Mouse (Mus musculus): Measurements from ENCODE around the gene Hoxc4.

Hoxc4 gene

DNA sequence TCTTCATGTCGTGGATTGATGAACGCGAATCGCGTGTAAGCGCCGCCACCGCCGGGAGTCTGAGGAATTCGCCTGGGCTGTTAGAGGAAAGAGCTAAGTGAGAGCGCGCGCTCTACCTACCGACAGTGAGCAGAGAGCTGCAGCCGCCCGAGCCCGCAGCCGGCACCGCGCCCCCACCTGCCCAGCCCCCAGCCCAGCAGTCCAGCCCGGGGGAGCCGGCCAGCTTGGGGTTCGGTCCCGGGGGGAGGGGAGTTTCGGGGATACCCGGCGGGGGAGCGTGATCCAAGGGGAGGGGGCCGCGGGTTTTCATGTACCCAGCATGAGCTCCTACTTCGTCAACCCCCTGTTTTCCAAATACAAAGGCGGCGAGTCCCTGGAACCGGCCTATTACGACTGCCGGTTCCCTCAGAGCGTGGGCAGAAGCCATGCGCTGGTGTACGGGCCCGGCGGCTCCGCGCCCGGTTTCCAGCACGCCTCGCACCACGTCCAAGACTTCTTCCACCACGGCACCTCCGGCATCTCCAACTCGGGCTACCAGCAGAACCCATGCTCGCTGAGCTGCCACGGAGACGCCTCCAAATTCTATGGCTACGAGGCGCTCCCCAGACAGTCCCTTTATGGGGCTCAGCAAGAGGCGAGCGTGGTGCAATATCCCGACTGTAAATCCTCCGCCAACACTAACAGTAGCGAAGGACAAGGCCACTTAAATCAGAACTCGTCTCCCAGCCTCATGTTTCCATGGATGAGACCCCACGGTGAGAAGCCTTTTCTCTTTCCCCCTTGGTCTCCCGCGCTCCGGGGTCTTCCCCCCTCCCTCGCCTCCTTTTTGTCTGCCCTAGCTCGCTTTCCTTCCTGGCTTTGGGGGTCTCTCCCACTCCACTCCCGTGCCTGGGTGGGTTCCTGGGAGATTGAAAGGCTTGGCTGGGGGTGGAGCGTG is 28.0 kb upstream of the Hoxc4 start, which contains the start of gene Hoxc8:
TSS of gene Hoxc8 (plus strand) at position 147 of the 937 bp plus-strand sequence.
- DNase-seq: peak in 1 of 2 experiments; percentile 72

DNA sequence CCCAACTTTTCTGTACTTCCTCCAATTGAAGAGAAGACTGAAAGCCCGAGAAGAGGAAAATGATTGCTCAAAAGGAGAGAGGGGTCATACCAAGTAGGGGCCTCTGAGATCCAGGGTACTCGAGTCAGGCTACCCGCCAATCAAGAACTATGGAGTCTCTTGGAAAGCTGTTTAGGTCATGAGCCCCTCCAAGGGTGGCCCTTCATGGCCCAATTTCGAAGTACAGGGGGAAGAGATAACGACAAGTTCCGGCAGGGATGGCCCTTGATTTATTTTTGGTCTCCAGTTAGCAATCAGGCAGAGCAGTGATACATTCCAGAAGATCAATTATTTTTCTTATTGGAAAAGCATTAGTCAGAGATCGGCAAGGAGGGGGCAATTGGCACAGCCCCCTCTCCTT is 27.0 kb upstream of the Hoxc4 start:
- no peak for DNase-seq

DNA sequence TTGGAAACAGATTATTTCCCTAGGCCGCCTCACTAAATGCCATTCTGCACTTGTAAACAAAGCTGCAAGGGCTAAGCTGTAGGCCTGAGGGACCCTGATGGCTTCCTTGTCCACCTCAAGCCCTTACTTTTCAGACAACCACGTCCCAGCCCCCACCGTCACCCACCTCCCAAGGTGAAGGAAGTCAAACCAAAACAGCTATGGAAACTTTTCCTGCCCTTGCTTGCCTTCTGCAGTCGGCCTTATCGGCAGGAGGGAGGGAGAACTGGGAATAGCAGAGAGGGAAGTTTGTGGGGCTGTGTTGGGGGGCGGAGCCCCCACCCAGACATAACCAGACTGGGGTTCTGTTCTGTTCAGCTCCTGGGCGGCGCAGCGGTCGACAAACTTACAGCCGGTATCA is 26.5 kb upstream of the Hoxc4 start:
- DNase-seq: no peak

DNA sequence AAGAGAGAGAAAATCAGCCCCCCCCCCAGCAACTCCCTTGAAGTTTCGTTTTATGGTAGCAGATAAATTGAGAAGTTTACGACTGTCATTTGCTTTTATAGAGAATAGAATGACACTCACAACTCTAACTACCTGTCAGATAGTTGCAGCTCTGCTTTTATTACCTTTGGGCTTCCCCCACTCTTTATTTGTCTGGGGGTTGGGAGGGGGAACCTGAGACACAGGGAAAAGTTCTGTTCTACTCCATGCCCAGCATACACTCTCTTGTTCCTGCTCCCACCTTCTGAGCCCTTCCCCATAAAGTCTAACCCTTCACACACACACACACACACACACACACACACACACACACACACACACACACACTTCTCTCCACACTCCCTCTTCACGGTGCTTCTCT is 25.9 kb upstream of the Hoxc4 start:
- DNase-seq: no peak

DNA sequence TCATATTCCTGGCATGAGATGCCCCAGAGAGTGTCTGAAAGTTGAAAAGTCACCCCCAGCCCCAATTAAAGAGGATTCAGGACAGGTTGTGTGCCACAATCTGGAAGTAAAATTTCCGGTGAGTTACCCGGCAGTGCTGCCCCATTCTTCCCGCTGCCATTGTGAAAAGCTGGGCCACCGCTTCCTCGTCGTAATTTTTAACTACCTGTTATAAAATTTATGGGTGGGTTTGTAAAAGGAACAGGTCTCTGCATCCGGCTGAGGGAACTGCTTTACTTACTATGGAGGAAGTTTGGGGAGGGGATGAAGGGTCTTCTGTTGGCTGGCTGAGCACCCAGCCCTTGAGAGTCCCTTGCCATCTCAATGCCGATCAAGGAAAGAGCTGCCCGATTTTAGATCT is 22.2 kb upstream of the Hoxc4 start:
- peak in 1 of 2 experiments; percentile 12 for DNase-seq

DNA sequence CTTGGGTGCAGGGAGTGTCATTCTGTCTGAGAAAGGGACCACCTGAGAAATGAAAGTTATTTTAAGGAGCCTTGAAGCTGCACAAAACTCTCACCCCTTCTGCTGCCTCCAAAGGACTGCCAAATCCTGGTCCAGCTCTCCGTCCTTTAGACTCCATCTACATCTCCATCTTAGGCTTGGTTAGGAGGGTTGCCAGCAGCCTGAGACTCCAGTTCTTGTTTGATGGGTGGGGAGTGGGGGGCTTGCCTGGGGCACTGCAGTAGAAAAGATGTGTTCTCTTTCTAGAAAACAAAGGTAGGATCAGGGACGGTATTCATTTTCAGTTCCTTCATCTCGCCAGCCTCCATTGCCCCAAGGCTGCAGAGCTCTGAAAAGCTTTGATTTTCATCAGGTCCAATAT is 21.3 kb upstream of the Hoxc4 start:
- DNase-seq: peak in 1 of 2 experiments; percentile 39

DNA sequence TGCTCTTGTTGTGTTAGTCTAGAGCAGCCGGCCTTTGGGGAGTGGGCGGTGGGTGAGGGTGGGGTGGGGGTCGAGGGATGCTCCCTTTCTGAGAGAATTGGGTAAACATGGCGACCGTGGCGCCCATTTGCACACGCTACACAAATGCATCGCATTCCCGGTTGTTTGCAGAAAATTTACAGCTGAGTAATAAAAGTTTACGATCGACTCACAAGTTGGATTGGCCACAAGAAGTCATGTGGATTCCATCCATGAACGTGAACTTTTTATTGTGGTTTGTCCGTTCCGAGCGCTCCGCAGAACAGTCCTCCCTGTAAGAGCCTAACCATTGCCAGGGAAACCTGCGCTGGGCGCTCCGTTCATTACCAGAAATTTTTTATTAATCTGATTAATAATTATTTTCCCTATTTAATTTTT is 20.8 kb upstream of the Hoxc4 start, which contains the start of gene Hoxc6:
TSS of gene Hoxc6 (plus strand) at position 319 of the 417 bp plus-strand sequence.
- peak; percentile 67 to 72 for DNase-seq

DNA sequence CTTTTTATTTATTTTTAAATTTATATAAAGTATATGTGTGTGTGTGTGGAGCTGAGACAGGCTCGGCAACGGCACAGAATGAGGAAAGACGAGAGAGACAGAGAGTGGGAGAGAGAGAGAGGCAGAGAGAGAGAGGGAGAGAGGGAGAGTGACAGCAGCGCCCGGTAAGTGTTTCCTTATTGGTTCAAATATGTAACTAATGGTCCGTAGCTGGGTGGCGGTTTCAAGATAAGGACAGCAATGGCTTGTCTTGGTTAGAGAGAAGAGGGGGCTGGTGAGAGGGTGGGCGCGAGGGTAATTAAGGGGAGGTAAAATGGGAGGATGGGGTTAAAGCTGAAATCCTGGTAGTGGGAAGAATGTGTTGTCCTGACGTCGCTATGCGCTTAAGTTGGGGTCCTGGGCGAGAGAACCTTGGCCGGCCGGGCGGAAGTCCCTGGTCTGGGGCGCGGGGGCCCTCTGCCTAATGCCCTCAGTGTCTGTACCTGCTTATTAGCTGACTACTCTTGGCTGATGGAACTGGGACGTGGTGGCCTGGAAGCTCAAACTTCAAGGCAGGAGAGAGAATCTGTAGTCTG is 20.0 kb upstream of the Hoxc4 start:
- DNase-seq: no peak

DNA sequence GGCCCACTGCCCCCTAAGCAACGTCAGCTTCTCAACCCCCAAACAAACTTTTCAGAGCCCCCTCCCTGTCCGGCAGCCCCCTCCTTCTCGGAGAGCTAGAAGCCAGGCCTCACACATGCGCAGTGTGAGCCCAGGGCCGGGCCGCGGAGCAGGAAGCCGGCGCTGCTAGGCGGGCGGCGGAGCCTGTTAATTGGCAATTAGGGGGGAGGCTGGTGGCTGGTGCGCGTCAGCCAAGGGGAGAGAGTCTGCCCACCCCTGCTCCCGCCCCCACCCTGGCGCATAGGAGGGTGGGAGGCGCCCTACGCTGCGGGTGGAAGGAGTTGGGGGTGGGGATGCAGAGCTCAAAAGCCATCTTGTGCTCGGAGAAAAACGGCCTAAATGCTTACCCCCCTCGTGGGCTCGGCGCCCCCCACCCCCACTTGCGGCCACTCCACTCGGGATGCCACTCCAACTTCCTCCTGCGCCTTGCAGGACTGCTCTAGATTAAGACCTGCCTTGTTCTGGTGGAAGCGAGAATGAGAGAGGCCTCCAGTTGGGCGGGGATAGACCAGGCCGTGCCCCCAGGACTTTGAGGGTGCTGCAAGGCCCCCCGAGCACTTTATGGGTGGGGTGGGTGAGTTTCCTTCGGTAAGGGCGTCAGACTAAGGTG is 19.4 kb upstream of the Hoxc4 start:
- peak; percentile 90 to 96 for DNase-seq

DNA sequence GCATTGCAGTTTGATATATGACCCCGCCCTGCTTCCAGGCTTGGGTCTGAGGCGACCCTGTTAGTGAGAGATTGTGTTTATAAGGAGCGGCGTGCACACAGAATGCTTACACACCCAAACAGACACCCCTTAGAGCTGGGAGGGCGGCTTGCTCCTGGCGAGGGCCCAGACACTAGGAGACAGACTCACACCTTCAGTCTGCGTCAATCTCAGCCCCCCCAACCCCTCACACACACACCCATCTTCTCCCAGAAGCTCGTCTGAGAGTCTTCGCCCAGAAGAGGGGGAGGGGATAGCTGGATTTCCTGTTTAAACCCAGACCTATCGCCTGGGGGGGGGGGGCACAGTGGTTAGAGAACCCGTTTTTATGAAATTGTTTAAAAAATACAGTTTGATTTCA is 18.8 kb upstream of the Hoxc4 start:
- DNase-seq: peak in 1 of 2 experiments; percentile 63

DNA sequence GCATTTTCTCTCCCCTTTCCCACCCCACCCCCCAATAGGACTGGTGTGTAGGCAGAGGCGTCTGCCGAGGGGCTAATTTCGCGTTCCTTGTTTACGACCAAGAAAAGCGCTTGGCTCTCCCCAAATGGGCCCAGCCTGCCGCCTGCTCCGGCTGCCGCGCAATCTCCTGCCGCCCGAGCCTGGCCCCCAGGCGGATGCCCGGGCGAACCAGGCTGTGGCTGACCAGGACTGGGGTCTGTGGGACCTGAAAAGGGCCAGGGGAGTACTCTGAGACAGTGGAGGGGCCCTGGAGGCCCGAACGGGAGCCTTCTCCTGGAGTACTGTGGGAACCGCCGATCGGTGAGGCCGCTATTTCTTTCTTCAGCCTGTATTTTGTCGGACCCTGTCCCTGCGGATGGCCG is 18.2 kb upstream of the Hoxc4 start:
- DNase-seq: no peak

DNA sequence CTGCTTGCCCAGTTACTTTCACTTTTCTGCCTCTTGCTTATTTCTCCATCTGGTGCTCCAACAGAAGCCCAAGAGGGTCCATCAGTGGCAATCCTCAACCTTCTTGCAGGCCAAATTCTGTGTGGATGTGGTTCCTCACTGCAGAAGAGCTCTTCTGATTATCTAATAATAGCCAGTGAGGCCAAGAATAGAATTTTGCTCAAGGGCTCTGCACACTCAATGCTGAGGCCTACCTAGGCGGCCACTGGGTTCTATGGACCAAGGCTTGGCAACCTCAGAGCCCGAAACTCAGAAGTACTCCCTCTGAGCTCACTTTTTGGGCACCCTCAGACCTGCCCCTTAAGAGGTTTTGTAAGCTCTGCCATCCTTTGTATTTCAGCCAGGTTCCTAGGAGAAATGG is 17.4 kb upstream of the Hoxc4 start:
- no peak for DNase-seq

DNA sequence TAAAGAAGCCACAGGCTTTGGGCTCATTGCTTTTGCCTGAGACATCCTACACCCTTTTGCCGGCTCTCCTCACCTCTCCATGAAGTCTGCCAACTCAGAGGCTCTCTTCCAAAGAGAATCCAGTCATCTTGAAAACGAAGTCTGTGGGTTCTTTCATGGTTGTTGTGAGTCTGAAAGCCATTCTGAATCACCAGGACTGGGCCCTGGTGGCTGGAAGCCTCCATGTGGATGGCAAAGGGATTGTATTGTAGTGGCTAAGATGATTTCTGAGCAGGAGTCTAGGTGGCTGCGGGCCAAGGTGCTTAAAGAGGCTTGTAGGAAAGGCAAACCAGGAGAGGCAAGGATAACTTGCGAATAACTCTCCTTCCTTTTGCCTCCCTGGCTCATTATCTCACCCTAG is 16.6 kb upstream of the Hoxc4 start:
- DNase-seq: peak; percentile 66 to 71

DNA sequence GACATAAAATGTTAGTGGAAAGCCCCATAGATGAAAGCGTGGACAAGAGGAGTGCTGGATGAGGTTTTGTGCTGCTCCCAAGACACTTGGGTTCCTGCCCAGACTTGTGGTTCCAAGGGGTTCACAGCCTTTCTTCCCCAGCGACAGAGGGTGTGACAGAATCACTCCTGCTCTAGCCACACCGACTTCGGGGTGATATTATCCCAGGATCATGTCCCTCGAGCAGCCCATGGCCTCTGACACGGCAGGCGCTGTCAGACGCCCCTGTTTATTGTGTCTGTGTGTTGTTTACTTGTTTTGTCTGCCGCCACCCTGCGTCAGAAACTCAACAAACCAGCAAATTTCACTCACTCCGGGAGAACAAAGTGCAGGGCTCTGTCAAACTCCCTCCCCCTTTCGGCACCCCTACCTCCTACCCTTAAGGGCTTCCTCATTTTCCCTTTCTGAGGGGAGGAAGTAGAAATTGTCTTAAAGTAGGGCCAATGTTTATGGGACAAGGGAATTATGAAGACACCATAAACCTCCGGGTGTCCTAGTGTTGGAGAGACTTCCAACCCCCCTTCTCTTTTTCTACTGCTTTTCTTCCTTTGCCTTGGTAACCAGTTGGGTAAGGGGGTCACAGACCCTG is 15.8 kb upstream of the Hoxc4 start:
- DNase-seq: peak in 1 of 2 experiments; percentile 36

DNA sequence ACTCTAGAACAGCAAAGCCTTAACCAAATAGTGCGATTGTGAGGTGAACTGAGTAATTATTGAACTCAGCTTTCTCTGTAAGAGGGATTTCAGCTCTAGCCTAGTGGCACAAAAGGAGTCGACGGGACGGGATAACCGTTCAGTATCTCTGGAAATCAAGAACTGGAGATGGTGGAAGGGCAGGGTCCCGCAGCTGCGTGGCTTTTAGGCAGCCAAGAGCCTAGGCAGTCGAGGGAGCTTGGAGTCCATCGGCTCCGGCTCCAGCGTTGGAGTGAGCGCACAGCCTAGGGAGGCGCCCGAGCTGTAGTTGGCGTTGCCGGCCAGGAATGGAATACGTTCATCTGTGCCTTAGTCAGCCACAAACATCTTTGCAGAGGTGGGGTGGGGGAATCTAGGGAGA is 13.4 kb upstream of the Hoxc4 start:
- DNase-seq: peak in 1 of 2 experiments; percentile 56

DNA sequence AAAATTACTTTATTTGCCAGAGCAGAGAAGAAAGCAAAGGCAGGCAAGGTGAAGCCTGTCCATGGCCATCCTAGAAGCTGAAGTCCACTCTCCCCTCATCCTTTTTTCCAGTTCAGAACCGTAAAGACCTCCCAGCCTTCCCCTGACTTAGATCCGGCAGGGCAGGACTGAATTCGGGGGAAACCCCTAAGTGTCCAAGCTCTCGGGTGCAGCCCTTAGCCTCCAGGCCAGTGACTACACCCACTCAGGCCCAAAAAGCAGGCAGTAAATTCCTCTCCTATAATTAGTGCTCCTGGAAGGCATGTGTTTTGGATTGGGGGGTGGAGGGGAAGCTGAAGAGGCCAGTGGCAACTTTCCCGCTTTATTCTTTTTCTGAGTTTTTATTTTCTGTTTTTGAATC is 12.9 kb upstream of the Hoxc4 start:
- DNase-seq: peak in 1 of 2 experiments; percentile 37

DNA sequence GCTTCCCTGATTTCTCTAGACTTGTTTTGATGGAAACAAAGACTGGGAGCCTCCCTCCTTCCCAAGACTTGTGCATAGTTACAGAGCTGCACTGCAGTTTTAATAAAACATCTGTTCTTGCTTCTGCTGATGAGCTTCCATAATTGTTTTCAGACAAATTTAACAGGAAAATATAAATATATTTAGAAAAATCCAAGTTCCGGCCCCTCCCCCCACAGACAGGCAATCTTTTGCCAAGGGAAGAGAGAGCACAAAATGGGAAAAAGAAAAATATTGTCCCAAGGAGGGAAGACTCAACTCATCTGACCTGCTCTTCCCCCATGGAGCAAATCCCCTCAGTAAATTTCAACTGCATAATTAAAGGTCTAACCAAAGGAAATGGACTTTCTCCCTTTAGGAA is 12.4 kb upstream of the Hoxc4 start:
- DNase-seq: peak in 1 of 2 experiments; percentile 17

DNA sequence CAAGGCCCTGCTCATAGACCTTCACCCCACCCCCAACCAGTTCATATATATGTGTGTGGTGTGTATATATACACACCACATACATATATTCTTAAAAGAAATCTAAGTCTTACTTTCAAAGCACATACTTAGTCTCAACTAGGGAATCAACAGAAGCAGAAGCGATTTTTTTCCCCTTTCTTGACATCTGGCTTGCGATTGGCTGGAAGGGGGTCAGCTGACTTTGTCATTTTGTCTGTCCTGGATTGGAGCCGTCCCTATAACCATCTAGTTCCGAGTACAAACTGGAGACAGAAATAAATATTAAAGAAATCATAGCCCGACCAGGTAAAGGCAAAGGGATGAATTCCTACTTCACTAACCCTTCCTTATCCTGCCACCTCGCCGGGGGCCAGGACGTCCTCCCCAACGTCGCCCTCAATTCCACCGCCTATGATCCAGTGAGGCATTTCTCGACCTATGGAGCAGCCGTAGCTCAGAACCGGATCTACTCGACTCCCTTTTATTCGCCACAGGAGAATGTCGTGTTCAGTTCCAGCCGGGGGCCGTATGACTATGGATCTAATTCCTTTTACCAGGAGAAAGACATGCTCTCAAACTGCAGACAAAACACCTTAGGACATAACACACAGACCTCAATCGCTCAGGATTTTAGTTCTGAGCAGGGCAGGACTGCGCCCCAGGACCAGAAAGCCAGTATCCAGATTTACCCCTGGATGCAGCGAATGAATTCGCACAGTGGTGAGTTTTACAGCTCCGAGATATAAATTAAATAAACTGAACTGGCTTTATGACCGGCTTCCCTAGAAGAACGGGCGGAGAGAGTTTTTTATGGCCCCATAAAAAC is 9.2 kb upstream of the Hoxc4 start:
- DNase-seq: peak in 1 of 2 experiments; percentile 56

DNA sequence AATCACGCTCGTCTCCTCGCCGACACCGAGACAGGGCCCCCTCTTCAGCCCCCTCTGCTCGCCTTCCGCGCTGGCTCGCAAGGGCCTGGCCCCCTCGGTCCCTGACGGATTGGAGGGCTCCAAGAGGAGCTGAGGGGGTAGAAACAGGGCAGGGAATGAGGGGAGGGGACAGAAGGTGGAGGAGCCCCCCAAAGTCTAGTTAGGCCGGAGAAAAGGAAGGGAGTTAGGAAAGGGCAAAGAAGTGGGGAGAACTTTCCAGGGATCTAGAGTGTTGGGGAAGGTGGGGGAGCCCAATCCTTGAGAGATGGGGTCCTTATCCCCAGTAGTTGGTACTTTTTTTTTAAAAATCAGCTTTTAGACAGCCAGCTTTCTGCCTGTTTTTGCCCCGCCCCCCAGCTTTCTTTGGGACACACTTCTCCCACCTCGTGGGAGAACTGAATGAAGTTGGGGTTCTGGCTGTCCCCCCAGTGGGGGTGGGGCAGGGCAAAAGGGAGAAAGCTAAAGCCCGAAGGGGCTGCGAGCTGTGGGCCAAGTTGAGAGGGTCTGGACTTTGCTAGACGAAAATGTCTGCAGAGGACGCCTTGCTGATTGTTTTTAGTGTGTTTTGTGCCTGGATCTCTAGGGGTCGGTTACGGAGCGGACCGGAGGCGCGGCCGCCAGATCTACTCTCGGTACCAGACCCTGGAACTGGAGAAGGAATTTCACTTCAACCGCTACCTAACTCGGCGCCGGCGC is 8.5 kb upstream of the Hoxc4 start:
- peak in 1 of 2 experiments; percentile 45 for DNase-seq

DNA sequence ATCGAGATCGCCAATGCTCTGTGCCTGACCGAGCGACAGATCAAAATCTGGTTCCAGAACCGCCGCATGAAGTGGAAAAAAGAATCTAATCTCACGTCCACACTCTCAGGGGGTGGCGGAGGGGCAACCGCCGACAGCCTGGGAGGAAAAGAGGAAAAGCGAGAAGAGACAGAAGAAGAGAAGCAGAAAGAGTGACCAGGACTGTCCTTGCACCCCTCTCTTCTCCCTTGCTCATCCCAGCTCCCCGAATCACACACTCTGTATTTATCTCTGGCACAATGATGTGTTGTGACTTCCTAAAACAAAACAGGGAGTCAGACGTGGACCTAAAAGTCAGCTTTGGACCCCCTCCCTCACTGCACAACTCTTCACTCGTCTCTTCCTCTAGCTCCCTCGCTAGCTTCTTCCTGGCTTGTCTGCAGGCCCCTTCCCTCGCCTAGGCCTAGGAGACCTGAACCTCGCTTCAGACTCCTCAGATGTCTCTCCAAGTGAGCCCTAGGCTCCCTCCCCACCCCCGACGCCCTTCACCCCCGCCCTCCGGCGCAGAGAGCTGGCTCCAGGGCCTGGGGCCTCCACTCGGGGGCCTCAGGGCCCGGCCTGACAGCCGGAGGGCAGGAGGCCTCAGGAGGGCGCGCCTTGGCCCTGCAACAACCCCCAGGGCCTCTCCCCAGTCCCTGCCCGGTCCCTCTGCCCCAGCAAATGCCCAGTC is 7.7 kb upstream of the Hoxc4 start:
- peak in 1 of 2 experiments; percentile 34 for DNase-seq
